Mouse (Mus musculus): ENCODE data around the gene Ap1s2. TPM values are rescaled to one million over a fixed set of nuclear protein-coding genes. Genes with fewer than 3 reads are reported as not detected.

Gene Ap1s2
- polyA plus RNA-seq (2012; rRNA removed) = 1.2 and 2.2 TPM in 2 replicates

- Histone ChIP-seq H3K27ac (ENCODE audit: insufficient read depth, low read depth, low read length) (peak within 1 kb of the TSS; percentile 72), H3K36me3 (ENCODE audit: control insufficient read depth, insufficient read depth, low read length) (no peaks in the 10 kb centered on the region), H3K4me1 (ENCODE audit: control insufficient read depth, insufficient read depth, low read length) (no peaks in the 10 kb centered on the region), H3K27me3 (replicated peaks; ENCODE audit: control insufficient read depth, insufficient read depth, low read length) (no peaks in the 10 kb centered on the region), H3K4me3 (ENCODE audit: insufficient read depth, low read depth, low read length) (peak within 1 kb of the TSS; percentile 97)
- TF ChIP-seq CTCF (conservative IDR thresholded peaks at IDR 0.05; ENCODE audit: insufficient read depth, insufficient read length, low read depth, low read length) (no peak), POLR2A (IDR thresholded peaks at IDR 0.05; ENCODE audit: low read depth, low read length) (no peak)
- WGBS = under 1% methylated on average over 73 of the region's 80 CpGs
- DNase-seq = peak; percentile 97
These were observed at the start of gene Ap1s2 for GRCm38 (mm10) chrX:163908337-163909250. Ap1s2 (plus strand) TSS chrX:163909017.

DNA sequence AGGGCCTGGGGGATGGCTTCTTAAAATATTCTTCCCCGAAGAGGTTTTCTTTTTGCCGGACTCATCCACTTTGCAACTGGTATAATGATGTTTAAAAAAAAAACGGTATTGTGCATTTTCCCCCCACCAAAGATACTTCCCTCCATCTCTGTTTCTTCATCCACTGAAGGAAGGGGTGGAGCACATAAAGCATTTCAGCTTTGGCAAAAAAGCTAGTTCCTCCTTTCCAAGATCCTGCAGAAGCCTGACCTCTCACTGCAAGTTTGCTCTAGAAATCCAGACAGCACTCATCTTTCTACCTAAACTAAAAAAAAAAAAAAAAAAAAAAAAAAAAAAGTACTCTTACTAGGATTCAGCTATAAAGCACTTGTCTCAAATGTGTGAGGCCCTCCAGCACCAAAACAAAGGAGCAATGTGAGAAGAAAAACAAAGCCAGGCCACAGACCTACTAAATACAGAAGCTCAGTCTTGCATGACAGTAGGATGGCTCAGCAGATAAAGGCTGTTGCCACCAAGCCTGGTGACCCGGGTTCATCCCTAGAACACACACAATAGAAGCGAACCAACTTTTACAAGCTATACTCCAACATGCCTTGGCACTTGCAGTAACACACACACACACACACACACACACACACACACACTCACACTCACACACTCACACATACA, 41.0 kb upstream of the Ap1s2 start:
- no peaks in the 10 kb centered on the region for H3K4me1 ChIP-seq (ENCODE audit: control insufficient read depth, insufficient read depth, low read length)
- no peaks in the 10 kb centered on the region for H3K36me3 ChIP-seq (ENCODE audit: control insufficient read depth, insufficient read depth, low read length)
- DNase-seq = no peak
- H3K4me3 ChIP-seq (ENCODE audit: insufficient read depth, low read depth, low read length) = no peak overlapping the region
- TF ChIP-seq CTCF (conservative IDR thresholded peaks at IDR 0.05; ENCODE audit: insufficient read depth, insufficient read length, low read depth, low read length) (no peak), POLR2A (IDR thresholded peaks at IDR 0.05; ENCODE audit: low read depth, low read length) (no peak)
- no peaks in the 10 kb centered on the region for H3K27me3 ChIP-seq (replicated peaks; ENCODE audit: control insufficient read depth, insufficient read depth, low read length)
- WGBS = 59% methylated on average over 5 of the region's 5 CpGs
- H3K27ac ChIP-seq (ENCODE audit: insufficient read depth, low read depth, low read length) = no peak overlapping the region

DNA sequence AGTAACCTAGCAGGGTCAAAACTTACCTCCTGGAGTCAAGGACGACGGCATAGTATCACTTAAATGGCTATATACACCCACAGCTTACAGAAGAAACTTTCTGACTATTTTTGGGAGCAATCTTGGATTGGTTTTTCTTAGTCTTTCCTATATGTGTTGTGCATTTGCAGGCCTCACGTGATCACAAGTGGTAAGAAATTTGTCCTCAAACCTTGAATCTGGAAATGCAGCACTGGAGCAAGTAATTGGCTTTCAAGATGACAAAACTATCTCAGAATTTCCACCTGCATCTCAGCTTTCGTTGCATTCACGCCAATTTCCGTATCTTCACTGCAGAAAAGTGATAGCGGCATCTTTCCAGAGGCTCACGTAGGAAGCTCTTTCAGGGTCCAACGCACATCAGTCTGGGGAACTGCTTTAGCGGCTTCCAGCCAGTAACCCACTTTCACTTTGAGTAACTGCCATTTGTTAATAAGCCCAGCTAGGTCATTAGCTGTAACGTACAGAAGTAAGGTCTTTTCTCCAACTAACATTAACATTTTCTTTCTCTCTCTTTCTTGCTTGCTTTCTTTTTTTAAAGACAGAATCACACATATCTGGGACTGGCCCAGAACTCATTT, 40.0 kb upstream of the Ap1s2 start:
- TF ChIP-seq POLR2A (IDR thresholded peaks at IDR 0.05; ENCODE audit: low read depth, low read length) (no peak), CTCF (conservative IDR thresholded peaks at IDR 0.05; ENCODE audit: insufficient read depth, insufficient read length, low read depth, low read length) (no peak)
- 57% methylated on average over 11 of the region's 11 CpGs for WGBS
- no peak overlapping the region for H3K4me3 ChIP-seq (ENCODE audit: insufficient read depth, low read depth, low read length)
- H3K27me3 ChIP-seq (replicated peaks; ENCODE audit: control insufficient read depth, insufficient read depth, low read length) = no peaks in the 10 kb centered on the region
- no peak for DNase-seq
- no peak overlapping the region for H3K27ac ChIP-seq (ENCODE audit: insufficient read depth, low read depth, low read length)
- no peaks in the 10 kb centered on the region for H3K4me1 ChIP-seq (ENCODE audit: control insufficient read depth, insufficient read depth, low read length)
- H3K36me3 ChIP-seq (ENCODE audit: control insufficient read depth, insufficient read depth, low read length) = no peaks in the 10 kb centered on the region

DNA sequence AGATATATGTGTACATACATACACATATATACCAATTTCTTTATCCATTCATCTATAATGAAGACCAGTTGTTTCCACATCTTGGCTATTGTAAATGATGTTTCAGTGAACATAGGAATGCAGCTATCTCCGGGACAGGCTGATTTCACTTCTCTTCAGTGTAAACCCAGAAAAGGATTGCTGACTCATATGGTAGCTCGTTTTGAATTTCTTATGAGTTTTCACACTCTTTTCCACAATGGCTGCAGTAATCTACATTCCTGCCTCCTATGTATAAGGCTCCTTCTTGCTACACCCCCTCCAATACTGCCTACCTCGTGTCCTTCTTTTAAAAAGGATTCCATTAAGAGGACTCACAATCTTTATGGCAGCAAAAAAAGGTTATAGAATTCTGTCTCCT, 32.9 kb upstream of the Ap1s2 start:
- DNase-seq = no peak
- Histone ChIP-seq H3K36me3 (ENCODE audit: control insufficient read depth, insufficient read depth, low read length) (no peaks in the 10 kb centered on the region), H3K27ac (ENCODE audit: insufficient read depth, low read depth, low read length) (no peak overlapping the region), H3K4me1 (ENCODE audit: control insufficient read depth, insufficient read depth, low read length) (no peaks in the 10 kb centered on the region), H3K4me3 (ENCODE audit: insufficient read depth, low read depth, low read length) (no peak overlapping the region), H3K27me3 (replicated peaks; ENCODE audit: control insufficient read depth, insufficient read depth, low read length) (no peaks in the 10 kb centered on the region)
- TF ChIP-seq CTCF (conservative IDR thresholded peaks at IDR 0.05; ENCODE audit: insufficient read depth, insufficient read length, low read depth, low read length) = no peak
- no peak for TF ChIP-seq POLR2A (IDR thresholded peaks at IDR 0.05; ENCODE audit: low read depth, low read length)
- 96% methylated on average over 3 of the region's 3 CpGs for WGBS

DNA sequence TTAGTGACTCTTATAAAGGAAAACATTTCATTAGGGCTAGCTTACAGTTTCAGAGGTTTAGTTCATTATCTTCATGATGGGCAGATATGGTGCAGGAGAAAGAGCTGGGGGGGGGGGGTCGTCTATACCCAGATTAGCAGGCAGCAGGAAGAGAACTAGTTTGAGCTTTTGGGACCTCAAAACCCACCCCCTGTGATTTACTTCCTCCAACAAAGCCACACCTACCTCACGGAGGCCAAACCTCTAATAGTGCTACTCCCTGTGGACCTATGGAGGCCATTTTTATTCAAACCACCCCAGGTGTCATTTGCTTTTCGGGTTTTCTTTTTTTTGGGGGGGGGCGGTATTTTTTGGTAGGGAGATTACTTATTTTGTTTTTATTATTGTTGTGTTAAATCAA, 32.2 kb upstream of the Ap1s2 start:
- Histone ChIP-seq H3K4me1 (ENCODE audit: control insufficient read depth, insufficient read depth, low read length) (no peaks in the 10 kb centered on the region), H3K36me3 (ENCODE audit: control insufficient read depth, insufficient read depth, low read length) (no peaks in the 10 kb centered on the region), H3K27me3 (replicated peaks; ENCODE audit: control insufficient read depth, insufficient read depth, low read length) (no peaks in the 10 kb centered on the region), H3K27ac (ENCODE audit: insufficient read depth, low read depth, low read length) (no peak overlapping the region), H3K4me3 (ENCODE audit: insufficient read depth, low read depth, low read length) (no peak overlapping the region)
- 71% methylated on average over 4 of the region's 4 CpGs for WGBS
- no peak for TF ChIP-seq CTCF (conservative IDR thresholded peaks at IDR 0.05; ENCODE audit: insufficient read depth, insufficient read length, low read depth, low read length)
- no peak for TF ChIP-seq POLR2A (IDR thresholded peaks at IDR 0.05; ENCODE audit: low read depth, low read length)
- DNase-seq = no peak

GRCm38 (mm10) chrX:163879039-163879438, 29.8 kb upstream of the Ap1s2 start:
- Histone ChIP-seq H3K27ac (ENCODE audit: insufficient read depth, low read depth, low read length) (no peak overlapping the region), H3K4me3 (ENCODE audit: insufficient read depth, low read depth, low read length) (no peak overlapping the region), H3K36me3 (ENCODE audit: control insufficient read depth, insufficient read depth, low read length) (no peaks in the 10 kb centered on the region), H3K4me1 (ENCODE audit: control insufficient read depth, insufficient read depth, low read length) (no peaks in the 10 kb centered on the region), H3K27me3 (replicated peaks; ENCODE audit: control insufficient read depth, insufficient read depth, low read length) (no peaks in the 10 kb centered on the region)
- no peak for DNase-seq
- WGBS = 74% methylated on average over 6 of the region's 6 CpGs
- TF ChIP-seq POLR2A (IDR thresholded peaks at IDR 0.05; ENCODE audit: low read depth, low read length) (no peak), CTCF (conservative IDR thresholded peaks at IDR 0.05; ENCODE audit: insufficient read depth, insufficient read length, low read depth, low read length) (no peak)

DNA sequence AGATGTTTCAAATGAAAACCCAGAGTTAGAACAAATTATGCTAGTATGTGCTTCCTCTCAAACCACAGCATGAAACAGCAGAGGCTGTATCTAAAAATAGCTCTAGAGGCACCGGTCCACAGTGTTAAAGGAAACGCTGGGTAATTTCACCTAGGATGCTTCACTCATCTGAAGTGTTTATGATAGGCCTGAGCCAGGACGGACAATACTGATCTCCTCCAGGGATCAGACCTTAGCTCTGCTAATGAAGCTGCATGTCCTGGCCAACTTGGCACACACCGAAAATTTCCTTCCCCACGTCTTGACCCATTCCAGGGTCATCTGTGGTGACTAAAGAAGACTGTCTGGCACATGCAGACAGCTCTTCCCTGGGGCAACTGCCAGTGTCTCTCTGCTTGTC, 29.4 kb upstream of the Ap1s2 start:
- H3K27me3 ChIP-seq (replicated peaks; ENCODE audit: control insufficient read depth, insufficient read depth, low read length) = no peaks in the 10 kb centered on the region
- 22% methylated on average over 5 of the region's 5 CpGs for WGBS
- no peak overlapping the region for H3K4me3 ChIP-seq (ENCODE audit: insufficient read depth, low read depth, low read length)
- no peaks in the 10 kb centered on the region for H3K4me1 ChIP-seq (ENCODE audit: control insufficient read depth, insufficient read depth, low read length)
- no peaks in the 10 kb centered on the region for H3K36me3 ChIP-seq (ENCODE audit: control insufficient read depth, insufficient read depth, low read length)
- TF ChIP-seq CTCF (conservative IDR thresholded peaks at IDR 0.05; ENCODE audit: insufficient read depth, insufficient read length, low read depth, low read length) = no peak
- TF ChIP-seq POLR2A (IDR thresholded peaks at IDR 0.05; ENCODE audit: low read depth, low read length) = no peak
- no peak overlapping the region for H3K27ac ChIP-seq (ENCODE audit: insufficient read depth, low read depth, low read length)
- peak; percentile 4 for DNase-seq

All from kidney, adult 2 months (tissue).